Mouse (Mus musculus) layer of hippocampus, postnatal 25 days (tissue): ENCODE data around the gene Map10. TPM values are rescaled to one million over a fixed set of nuclear protein-coding genes. Genes with fewer than 3 reads are reported as not detected.

Experiments used
- DNase-seq, 2 experiments: peaks; one replicate each; pipeline ENCODE4 v3.0.0; 2022; ENCODE audit warnings: mixed read lengths in 2 of 2, low spot score in 1 of 2; ENCODE audit errors: extremely low spot score in 1 of 2
- total RNA-seq, 2 experiments: library from RNA; stranded (reverse); gene quantifications; 2 replicates each; pipeline ENCODE4 v1.2.3; 2021

The Map10 gene
- total RNA-seq, 2 experiments from 2014 or later = 5.2 to 6.5 TPM

DNA sequence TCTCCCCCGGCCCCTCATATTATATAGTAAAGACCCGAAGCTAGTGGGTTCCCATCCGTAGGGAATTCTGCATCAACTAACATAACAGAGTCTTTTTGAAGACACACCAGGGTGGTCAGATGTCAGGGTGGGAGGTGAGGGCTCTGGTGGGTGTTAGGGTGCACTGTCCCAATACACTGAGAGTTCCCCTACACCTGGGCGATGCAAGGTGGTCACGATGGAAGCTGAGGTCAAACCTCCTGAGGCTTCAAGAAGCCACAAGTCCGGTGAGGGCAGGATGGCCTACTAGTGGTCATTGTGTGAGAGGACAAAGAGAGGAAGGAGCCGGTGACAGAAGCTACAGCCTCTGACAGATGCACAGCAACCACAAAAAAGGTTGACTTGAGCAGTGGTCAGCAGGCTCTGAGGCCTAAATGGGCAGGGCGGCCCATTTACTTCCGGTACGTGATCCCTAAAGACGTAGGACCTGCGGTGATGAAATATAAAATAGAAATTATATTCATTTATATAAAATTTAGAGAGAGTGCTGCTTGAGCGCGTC, 389 bp upstream of the Map10 start:
- no peak for DNase-seq

DNA sequence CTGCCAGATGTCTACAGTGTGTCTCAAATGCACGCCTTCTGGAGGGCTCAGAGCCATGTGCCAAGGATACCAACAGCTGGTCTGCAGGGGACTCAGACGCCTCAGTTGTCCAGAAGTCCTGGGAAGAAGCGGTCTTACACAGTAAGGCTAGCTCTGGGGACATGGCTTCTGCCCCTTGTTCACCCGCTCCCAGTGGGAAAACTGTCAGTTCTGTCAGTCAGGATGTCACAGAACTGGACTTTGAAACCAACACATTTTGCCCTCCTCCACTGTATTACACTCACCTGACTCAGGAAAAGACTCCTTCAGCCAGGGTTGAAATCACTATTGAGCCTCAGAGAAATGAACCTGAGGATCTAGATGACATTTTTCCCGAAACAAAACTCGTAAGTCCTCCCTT, 802 bp downstream of the Map10 start:
- DNase-seq = no peak

- no peak for DNase-seq
Measured at GRCm38 (mm10) chr8:125670906-125671305, 1.3 kb downstream of the Map10 start.

- no peak for DNase-seq
Measured at GRCm38 (mm10) chr8:125671371-125671770, 1.8 kb downstream of the Map10 start.

DNA sequence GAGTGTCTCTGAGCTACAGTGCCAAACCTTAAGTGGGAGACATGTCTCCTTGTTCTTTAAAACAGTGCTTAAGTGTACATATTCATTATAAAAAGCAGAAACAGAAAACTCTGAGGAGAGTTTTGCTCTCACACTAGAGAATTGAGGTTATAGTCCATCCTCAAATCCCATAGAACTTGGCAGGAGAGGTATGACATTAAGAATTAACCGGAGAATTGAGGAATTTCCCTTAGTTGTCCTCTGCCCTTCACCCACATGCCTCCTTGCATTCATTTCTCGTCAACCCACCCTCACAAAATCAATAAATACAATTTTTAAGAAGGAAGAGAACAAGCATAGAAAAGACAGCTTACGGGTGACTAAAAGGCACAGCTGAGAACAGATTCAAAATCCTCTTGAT, 6.2 kb downstream of the Map10 start:
- no peak for DNase-seq

- DNase-seq = no peak
Measured at GRCm38 (mm10) chr8:125677484-125677883, 7.9 kb downstream of the Map10 start.

DNA sequence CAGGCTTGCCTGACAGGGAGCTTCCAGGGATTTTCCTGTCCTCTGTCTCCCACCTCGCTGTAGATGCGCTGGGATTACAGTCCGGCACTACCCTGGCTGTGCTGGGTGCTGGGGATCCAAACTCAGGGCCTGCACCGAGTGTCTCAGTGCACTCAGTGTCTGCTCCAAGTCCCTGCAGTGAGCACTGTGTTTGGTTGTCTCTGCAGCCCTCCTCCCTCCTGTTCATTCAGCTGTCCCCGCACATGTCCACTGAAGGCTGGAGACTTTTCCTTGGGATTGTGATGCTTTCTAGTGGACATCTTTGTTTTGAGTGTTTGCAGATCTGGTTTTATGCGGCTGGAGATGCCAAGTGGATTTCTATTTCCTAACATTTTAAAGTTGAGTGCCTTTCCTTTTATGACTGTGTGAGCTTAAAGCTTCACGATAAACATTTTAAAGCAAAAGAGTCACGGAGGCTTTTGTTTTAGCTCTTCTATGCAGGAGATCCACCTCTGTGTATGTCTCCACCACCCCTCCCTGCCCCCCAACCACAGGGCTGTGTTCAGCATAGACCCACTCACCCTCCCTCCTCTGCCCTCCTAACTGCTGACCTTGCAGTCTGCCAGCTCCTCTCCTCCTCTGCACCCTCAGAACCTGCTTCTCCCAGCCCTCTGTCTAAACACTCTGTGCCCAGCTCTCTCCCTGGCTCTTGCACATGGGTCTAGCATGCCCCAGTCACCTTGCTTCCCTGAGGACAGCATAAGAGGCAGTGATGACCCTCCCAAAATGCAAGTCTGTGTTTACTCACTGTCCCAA, 9.4 kb downstream of the Map10 start:
- no peak for DNase-seq

DNA sequence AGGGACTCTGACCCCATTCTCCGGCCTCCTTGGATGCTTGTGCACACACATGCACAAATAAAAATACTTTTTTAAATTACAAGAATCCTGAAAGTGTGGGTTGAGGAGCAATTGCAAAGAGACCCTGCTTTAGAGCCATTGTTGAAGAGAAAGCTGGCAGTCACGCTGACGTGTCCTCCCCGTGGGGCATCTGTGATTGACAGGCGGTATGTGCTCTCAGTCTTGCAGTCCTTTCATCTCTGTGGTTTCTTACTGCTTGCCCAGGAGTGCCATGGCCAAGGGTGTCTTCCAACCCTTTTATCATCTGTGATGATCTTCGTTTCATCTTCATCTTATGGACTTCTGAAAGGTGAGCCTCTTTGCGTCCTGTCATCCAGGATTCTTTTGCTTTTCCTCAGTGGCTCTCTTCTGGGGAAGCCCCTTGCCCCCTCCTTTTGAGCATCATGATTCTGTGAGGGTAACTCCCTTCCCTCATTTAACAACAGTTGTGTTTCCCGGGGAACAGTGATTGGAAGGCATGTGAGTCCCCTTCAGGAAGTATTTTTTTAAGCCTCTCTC, 11.3 kb downstream of the Map10 start:
- DNase-seq = no peak

DNA sequence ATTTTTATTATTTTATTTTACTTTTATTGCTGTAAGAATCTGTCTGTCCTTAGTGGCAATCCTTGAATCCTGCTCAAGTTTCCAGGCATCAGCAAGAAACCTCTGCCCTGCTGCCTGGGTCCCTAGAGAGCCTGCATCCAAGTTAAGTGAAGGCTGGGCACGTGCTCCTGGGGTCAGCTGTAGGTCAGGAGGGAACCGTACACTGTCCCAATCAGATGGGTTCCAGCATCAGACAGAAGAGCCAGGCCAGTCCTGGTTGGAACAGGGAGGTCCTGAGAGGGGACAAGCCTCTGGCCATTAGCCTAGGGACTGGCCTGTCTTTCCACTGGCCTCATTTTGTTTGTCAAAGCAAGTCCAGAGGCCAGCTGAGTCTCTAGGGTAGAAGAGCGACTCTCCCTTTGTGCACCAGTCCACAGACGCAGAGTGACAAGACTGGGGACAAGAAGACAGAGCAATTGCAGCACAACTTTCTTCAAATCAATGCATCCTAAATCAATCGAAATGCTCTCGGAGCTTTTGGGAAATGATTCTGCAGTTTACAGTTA, 15.7 kb downstream of the Map10 start:
- DNase-seq = no peak

GRCm38 (mm10) chr8:125686221-125686865, 16.7 kb downstream of the Map10 start:
- DNase-seq = no peak

DNA sequence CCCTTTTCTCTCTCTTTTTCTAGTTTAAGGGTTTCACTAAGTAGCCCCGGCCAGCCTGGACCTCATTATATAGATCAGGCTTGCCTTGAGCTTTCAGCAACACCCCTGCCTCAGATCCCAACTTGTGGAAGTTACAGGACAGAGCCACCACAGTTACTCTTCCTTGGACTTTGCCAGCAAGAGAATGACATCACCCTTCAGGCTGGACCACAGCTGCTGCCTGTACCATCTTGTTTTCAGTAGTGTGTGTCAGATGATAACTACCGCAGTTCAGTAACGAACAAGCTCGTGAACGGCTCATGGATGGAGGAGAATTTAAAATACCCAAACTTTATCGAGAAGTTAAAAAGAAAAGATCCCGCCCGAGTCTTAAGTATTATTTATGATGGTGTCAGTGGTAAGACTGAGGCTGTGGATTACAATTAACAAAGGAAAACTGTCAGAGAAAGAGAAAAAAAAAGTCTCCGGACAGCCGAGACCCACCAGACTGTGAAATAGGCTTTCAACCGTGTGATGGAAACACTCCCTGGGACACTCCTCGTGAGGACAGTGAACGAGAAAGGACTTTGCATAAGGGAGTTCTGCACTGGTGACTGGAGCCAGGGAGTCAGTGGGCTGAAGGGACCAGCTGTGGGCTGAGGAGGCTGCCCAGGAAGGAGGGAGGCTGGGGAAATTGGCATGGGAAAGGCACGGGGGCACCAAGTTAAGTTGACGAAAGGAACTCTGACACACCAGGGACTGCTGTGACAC, 20.7 kb downstream of the Map10 start:
- no peak for DNase-seq

DNA sequence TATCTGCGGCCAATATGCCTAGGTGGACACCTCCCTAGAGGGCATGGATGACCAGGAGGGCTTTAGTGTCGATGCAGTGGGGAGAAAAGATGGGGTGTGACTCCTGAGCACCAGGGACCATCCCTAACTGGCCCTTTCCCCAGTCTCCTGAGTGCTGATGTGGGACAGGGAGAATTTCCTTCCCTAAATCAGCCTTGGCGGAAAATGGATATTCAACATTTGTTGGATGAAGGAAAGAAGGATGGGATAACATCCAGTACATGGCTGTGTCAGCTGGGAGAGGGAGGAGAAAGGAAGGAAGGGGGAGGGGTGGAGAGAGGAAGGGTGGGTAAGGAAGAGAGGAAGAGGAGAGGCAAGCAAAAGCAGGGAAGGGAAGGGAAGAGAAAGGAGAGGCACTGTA, 21.3 kb downstream of the Map10 start:
- DNase-seq = no peak

- DNase-seq = no peak
Measured at GRCm38 (mm10) chr8:125692447-125692846, 22.8 kb downstream of the Map10 start.

DNA sequence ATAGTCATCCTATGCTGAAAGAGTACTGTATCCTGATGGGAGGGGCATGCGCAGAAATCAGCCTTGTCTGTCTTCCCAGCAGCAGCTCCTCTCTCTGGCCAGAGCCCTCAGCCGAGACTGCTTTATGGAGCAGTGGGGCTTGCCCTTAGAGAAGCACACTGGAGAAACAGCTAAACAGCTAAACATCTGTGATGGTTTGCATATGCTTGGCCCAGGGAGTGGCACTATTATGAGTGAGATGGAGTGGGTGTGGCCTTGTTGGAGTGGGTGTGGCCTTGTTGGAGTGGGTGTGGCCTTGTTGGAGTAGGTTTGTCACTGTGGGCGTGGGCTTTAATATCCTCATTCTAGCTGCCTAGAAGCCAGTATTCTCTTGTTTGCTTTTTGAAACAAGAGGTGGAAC, 23.6 kb downstream of the Map10 start:
- DNase-seq = no peak

GRCm38 (mm10) chr8:125695951-125696350, 26.3 kb downstream of the Map10 start:
- DNase-seq = no peak

GRCm38 (mm10) chr8:125699391-125700025, 29.9 kb downstream of the Map10 start:
- no peak for DNase-seq

- no peak for DNase-seq
Measured at GRCm38 (mm10) chr8:125700407-125700806, 30.8 kb downstream of the Map10 start.

DNA sequence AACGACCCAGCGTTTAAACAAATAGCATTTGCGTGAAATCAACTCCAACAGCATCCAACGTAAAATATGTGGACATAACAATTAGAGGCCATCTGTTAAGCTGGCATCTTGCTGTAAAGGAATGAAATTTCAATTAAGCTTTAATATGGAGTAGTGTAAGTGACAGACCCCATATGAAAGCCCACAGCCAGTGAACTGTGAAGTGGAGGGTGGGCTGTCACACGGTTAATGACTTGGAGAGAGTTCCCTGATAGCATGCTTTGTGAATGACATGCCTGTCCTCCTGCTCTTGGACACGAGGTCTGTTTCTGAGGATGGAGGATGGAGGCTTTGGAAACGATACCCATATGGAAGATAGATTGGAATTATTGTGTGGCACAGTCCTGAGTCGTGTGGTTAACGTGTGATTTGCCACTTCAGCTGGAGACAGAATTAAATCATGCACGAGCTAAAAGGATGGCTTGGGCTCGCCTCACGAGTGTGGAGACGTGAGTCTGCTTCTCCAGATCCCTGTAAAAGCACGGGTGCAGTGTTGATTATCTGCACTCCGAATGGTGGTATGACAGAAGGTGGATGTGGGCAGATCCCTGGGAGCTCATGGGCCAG, 33.4 kb downstream of the Map10 start:
- DNase-seq = no peak

DNA sequence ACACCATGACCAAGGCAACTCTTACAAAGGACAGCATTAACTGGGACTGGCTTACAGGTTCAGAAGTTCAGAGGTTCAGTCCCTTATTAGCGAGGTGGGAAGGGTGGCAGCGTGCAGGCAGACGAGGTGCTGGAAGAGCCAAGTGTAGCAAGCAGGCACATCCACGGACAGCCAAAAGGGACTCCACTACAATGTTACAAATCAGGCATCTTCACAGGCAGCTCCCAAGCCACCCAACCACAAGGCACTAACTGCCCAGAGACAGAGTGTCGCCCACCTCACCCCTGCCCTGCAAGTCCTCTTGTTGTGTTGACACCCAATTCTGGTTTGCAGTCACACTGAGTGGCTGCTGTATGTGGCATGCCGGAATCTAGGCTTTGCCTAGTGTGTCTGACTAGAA, 34.8 kb downstream of the Map10 start:
- no peak for DNase-seq

GRCm38 (mm10) chr8:125705816-125706215, 36.2 kb downstream of the Map10 start:
- no peak for DNase-seq
